Mouse (Mus musculus): ENCODE measurements at regions not wholly inside any gene's neighbourhood (a gene's known extent, or its start where the extent isn't known, plus 50 kb on each side); places are given as distances from the start of the nearest gene placed in this dataset.

DNA sequence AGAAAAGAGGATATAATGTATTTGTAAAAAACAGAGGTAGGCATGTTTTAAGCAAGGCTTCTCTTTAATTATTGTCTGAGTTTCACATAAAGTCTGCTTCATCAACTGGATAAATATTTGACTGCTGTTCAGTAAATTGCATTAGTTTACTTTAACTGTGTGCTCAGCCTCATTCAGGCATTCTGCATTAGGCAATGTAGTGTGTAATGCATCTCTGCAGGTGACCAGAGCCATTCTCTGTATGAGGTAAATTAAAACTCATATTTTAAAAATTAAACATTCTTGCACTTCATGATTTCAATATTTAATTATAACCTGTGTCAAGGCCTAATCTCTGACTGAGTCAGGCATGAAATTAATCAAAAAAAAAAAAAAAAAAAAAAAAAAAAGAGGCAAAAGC lies 110.3 kb upstream of the Mdfic start:
- no peaks in the 10 kb centered on the region for H3K36me3 ChIP-seq (replicated peaks in 1 of 2; ENCODE audit: control insufficient read depth in 1 of 2, insufficient read depth in 1 of 2, low read length in 1 of 2)
- no peaks in the 10 kb centered on the region for H3K4me1 ChIP-seq (ENCODE audit: control insufficient read depth in 1 of 2, insufficient read depth in 2 of 2)
- no peak overlapping the region for H3K4me2 ChIP-seq (ENCODE audit: insufficient read depth, low read depth, poor library complexity, severe bottlenecking)
- TF ChIP-seq ZC3H11A (IDR thresholded peaks at IDR 0.05; ENCODE audit: low read depth, low read length) = no peak
- no peak for TF ChIP-seq MAFK (IDR thresholded peaks at IDR 0.05; ENCODE audit: insufficient replicate concordance, low read length)
- TF ChIP-seq EP300 (IDR thresholded peaks at IDR 0.05; ENCODE audit: low read length) = no peak
- no peak for TF ChIP-seq NRF1 (IDR thresholded peaks at IDR 0.05; ENCODE audit: low read depth, low read length)
- no peak for TF ChIP-seq RAD21 (IDR thresholded peaks at IDR 0.05; ENCODE audit: low read depth, low read length)
- TF ChIP-seq UBTF (IDR thresholded peaks at IDR 0.05; ENCODE audit: low read depth, low read length) = no peak
- no peak for TF ChIP-seq ZNF384 (IDR thresholded peaks at IDR 0.05; ENCODE audit: low read depth, low read length)
- no peak overlapping the region for H3K4me3 ChIP-seq (replicated peaks in 1 of 3; ENCODE audit: low read depth in 2 of 3, low read length in 2 of 3, poor library complexity in 1 of 3)
- no peak overlapping the region for H3K27ac ChIP-seq (ENCODE audit: insufficient read depth, low read depth)
- no peaks in the 10 kb centered on the region for H3K9me3 ChIP-seq (replicated peaks; ENCODE audit: low read length)
- H3K27me3 ChIP-seq (replicated peaks) = no peaks in the 10 kb centered on the region
- in situ Hi-C loops (cut with MboI; ENCODE audit: low pct_ligation_motif_present, low pct_unique_long_range_greater_than_20kb, low sequenced_read_pairs) = no loop called here
- H3K79me2 ChIP-seq (replicated peaks; ENCODE audit: control insufficient read depth, extremely low read depth, insufficient read depth, poor library complexity, severe bottlenecking) = no peaks in the 10 kb centered on the region
- dilution Hi-C loops (cut with MboI; ENCODE audit: extremely low pct_ligation_motif_present, extremely low pct_unique_long_range_greater_than_20kb, low sequenced_read_pairs) = no loop called here
- DNase-seq (ENCODE audit: extremely low read depth) = no peak
- no peak overlapping the region for H3K9ac ChIP-seq (ENCODE audit: insufficient read depth, low read depth)

DNA sequence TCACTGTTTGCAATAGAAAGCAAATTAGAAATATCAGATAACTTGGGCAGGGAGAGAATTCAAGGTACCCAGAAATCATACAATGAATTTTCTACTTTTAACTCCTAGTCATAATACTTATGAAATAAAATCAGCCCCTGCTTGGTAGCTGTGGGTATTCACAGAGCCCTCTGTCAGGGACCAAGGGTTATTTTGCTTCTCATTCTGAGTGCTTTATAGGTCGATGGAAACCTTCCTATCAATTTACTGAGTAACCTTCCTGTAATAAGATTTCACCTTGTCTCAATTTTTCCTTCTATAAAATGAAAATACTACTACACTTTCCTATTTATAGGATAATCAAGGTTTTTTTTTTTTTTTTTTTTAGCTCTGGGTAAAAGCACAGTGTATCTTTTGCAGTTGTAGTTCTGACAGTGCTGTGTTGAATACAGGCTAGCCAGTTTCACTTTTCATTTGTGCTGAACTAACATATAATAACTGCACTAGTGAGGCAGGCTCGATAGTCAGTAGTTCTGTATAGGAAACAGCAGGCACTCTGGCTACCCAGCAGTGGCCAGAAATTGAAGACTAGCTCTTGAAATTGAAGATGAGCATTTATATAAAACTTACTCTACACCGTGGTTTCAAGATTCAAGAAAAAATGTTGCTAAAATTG lies 94.4 kb upstream of the Mdfic start:
- H3K36me3 ChIP-seq (replicated peaks in 1 of 2; ENCODE audit: control insufficient read depth in 1 of 2, insufficient read depth in 1 of 2, low read length in 1 of 2) = no peaks in the 10 kb centered on the region
- H3K27me3 ChIP-seq (replicated peaks) = no peaks in the 10 kb centered on the region
- peaks cover 0 to 6% of the 10 kb centered on the region in 2 experiments; a peak in 2 of 4 replicates for H3K4me1 ChIP-seq (ENCODE audit: control insufficient read depth in 1 of 2, insufficient read depth in 2 of 2)
- H3K9ac ChIP-seq (ENCODE audit: insufficient read depth, low read depth) = peak overlapping the region; percentile 13; the same call in 1 of the 2 replicates
- peak overlapping the region in 1 of 3 experiments; percentile 31 for H3K4me3 ChIP-seq (replicated peaks in 1 of 3; ENCODE audit: low read depth in 2 of 3, low read length in 2 of 3, poor library complexity in 1 of 3)
- dilution Hi-C loops (cut with MboI; ENCODE audit: extremely low pct_ligation_motif_present, extremely low pct_unique_long_range_greater_than_20kb, low sequenced_read_pairs) = no loop called here
- TF ChIP-seq TBP (conservative IDR thresholded peaks at IDR 0.05; ENCODE audit: low read depth, low read length) = no peak
- peak; percentile 56; the same call in 1 of the 2 replicates for TF ChIP-seq ZNF384 (IDR thresholded peaks at IDR 0.05; ENCODE audit: low read depth, low read length)
- no peak for TF ChIP-seq SMC3 (IDR thresholded peaks at IDR 0.05; ENCODE audit: low read depth, low read length)
- TF ChIP-seq IRF4 (IDR thresholded peaks at IDR 0.05; ENCODE audit: low read depth, low read length) = peak; percentile 50; the same call in 1 of the 2 replicates
- TF ChIP-seq ETS1 (conservative IDR thresholded peaks at IDR 0.05; ENCODE audit: low read depth, low read length) = no peak
- no peak for TF ChIP-seq MAFK (IDR thresholded peaks at IDR 0.05; ENCODE audit: insufficient replicate concordance, low read length)
- no peaks in the 10 kb centered on the region for H3K9me3 ChIP-seq (replicated peaks; ENCODE audit: low read length)
- peak; percentile 40 for DNase-seq (ENCODE audit: extremely low read depth)
- in situ Hi-C loops (cut with MboI; ENCODE audit: low pct_ligation_motif_present, low pct_unique_long_range_greater_than_20kb, low sequenced_read_pairs) = no loop called here
- H3K79me2 ChIP-seq (replicated peaks; ENCODE audit: control insufficient read depth, extremely low read depth, insufficient read depth, poor library complexity, severe bottlenecking) = no peaks in the 10 kb centered on the region
- peak overlapping the region; percentile 64 for H3K4me2 ChIP-seq (ENCODE audit: insufficient read depth, low read depth, poor library complexity, severe bottlenecking)
- no peak overlapping the region for H3K27ac ChIP-seq (ENCODE audit: insufficient read depth, low read depth)

DNA sequence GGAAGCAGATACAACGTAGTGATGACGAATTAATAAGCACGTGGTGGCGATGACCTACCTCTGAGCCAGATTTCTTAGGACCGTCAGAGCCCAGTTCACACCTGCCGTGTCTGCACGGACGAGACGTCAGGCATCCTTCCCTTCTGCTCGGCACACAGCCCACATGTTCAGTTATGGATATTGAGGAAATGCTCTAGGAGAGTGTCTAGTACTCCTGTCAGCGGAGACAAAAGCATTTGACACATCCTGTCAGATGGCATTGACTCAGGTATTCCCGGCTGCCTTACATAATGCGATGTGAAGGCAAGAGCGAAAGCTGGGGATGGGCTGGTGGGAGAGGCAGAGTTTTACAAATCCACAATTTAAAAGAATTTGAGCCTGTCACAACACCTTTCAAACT lies 81.9 kb upstream of the Mdfic start:
- H3K27ac ChIP-seq (ENCODE audit: insufficient read depth, low read depth) = no peak overlapping the region
- peaks cover 0 to 2% of the 10 kb centered on the region in 2 experiments; a peak in 1 of 4 replicates for H3K4me1 ChIP-seq (ENCODE audit: control insufficient read depth in 1 of 2, insufficient read depth in 2 of 2)
- H3K9ac ChIP-seq (ENCODE audit: insufficient read depth, low read depth) = no peak overlapping the region
- no peaks in the 10 kb centered on the region for H3K27me3 ChIP-seq (replicated peaks)
- no peaks in the 10 kb centered on the region for H3K79me2 ChIP-seq (replicated peaks; ENCODE audit: control insufficient read depth, extremely low read depth, insufficient read depth, poor library complexity, severe bottlenecking)
- no peaks in the 10 kb centered on the region for H3K36me3 ChIP-seq (replicated peaks in 1 of 2; ENCODE audit: control insufficient read depth in 1 of 2, insufficient read depth in 1 of 2, low read length in 1 of 2)
- no peak overlapping the region for H3K4me3 ChIP-seq (replicated peaks in 1 of 3; ENCODE audit: low read depth in 2 of 3, low read length in 2 of 3, poor library complexity in 1 of 3)
- in situ Hi-C loops (cut with MboI; ENCODE audit: low pct_ligation_motif_present, low pct_unique_long_range_greater_than_20kb, low sequenced_read_pairs) = no loop called here
- no peak overlapping the region for H3K4me2 ChIP-seq (ENCODE audit: insufficient read depth, low read depth, poor library complexity, severe bottlenecking)
- no peak for TF ChIP-seq JUND (conservative IDR thresholded peaks at IDR 0.05; ENCODE audit: low read depth, low read length)
- TF ChIP-seq HCFC1 (IDR thresholded peaks at IDR 0.05; ENCODE audit: low read depth, low read length) = no peak
- TF ChIP-seq MAX (IDR thresholded peaks at IDR 0.05; ENCODE audit: low read length) = no peak
- no peak for TF ChIP-seq KAT2A (IDR thresholded peaks at IDR 0.05; ENCODE audit: insufficient replicate concordance, low read length)
- TF ChIP-seq USF1 (IDR thresholded peaks at IDR 0.05; ENCODE audit: low read depth, low read length) = no peak
- no peak for TF ChIP-seq ZNF384 (IDR thresholded peaks at IDR 0.05; ENCODE audit: low read depth, low read length)
- TF ChIP-seq MEF2A (IDR thresholded peaks at IDR 0.05; ENCODE audit: borderline replicate concordance, low read depth, low read length) = no peak
- no peak for TF ChIP-seq UBTF (IDR thresholded peaks at IDR 0.05; ENCODE audit: low read depth, low read length)
- no peaks in the 10 kb centered on the region for H3K9me3 ChIP-seq (replicated peaks; ENCODE audit: low read length)
- dilution Hi-C loops (cut with MboI; ENCODE audit: extremely low pct_ligation_motif_present, extremely low pct_unique_long_range_greater_than_20kb, low sequenced_read_pairs) = no loop called here
- DNase-seq (ENCODE audit: extremely low read depth) = no peak

Data from CH12.LX (cell line).